Mouse (Mus musculus) G1E (cell line): ENCODE results near the gene Rpl27. TPM values are rescaled to one million over a fixed set of nuclear protein-coding genes. Genes with fewer than 3 reads are reported as not detected.
"Not testable (repeated sequence)": the region's sequence is repeated elsewhere in the genome, so short reads cannot be mapped to it uniquely, and the experiment has no call there.

Experiments used
- ATAC-seq: 2 replicates; pipeline ENCODE4 v1.8.0; 2016; ENCODE audit warnings: mild to moderate bottlenecking; ENCODE audit not compliant: insufficient number of reproducible peaks, poor library complexity, low FRiP score, severe bottlenecking; ENCODE audit errors: extremely low read depth
- DNase-seq: peaks from one replicate; pipeline ENCODE4 v3.0.0; 2012; ENCODE audit warnings: low spot score
- H3K27me3 ChIP-seq: 2 replicates; pipeline ENCODE4 v1.6.1; 2012; ENCODE audit warnings: mild to moderate bottlenecking, low read length, inconsistent platforms; ENCODE audit not compliant: insufficient read depth
- H3K36me3 ChIP-seq: replicated peaks from 2 replicates; pipeline ENCODE3; 2012; ENCODE audit warnings: mild to moderate bottlenecking, inconsistent platforms
- H3K4me1 ChIP-seq: 2 replicates; pipeline ENCODE4 v1.6.1; 2012; ENCODE audit warnings: low read depth, low read length, inconsistent platforms, mixed read lengths; ENCODE audit not compliant: insufficient read depth
- H3K4me3 ChIP-seq: 2 replicates; pipeline ENCODE4 v1.5.1; 2012; ENCODE audit warnings: low read depth, mild to moderate bottlenecking, inconsistent platforms, low read length, moderate library complexity, mixed read lengths
- H3K9me3 ChIP-seq: replicated peaks from 2 replicates; pipeline ENCODE4 v1.6.1; 2012; ENCODE audit warnings: inconsistent platforms
- CTCF ChIP-seq: IDR thresholded peaks from 2 replicates; pipeline ENCODE4 v1.5.1; 2012; ENCODE audit warnings: low read depth, low read length, inconsistent platforms, mixed read lengths
- GATA1 ChIP-seq: IDR thresholded peaks from 2 replicates; pipeline ENCODE4 v1.6.1; 2012; ENCODE audit warnings: borderline replicate concordance, low read length, inconsistent platforms, mixed read lengths
- GATA2 ChIP-seq: IDR thresholded peaks from 2 replicates; pipeline ENCODE4 v1.6.1; 2012; ENCODE audit warnings: low read depth, low read length, inconsistent platforms, borderline replicate concordance
- POLR2AphosphoS5 ChIP-seq: IDR thresholded peaks from 2 replicates; pipeline ENCODE4 v1.6.1; 2012; ENCODE audit warnings: low read depth, low read length, inconsistent platforms; ENCODE audit not compliant: insufficient replicate concordance
- TAL1 ChIP-seq: conservative IDR thresholded peaks from 2 replicates; pipeline ENCODE4 v1.6.1; 2012; ENCODE audit warnings: low read depth, low read length, inconsistent platforms, mixed read lengths
- polyA plus RNA-seq: library from polyadenylated mRNA; stranded (reverse); fragments of >175 nt; gene quantifications from 2 replicates; pipeline ENCODE4 v1.2.3, GENCODE M21; 2012
- total RNA-seq, 2 experiments: library from RNA; stranded (forward) in 1 of 2; stranded (reverse) in 1 of 2; fragments of 200-1000 nt in 1 of 2; fragments of >200 nt in 1 of 2; fragmentation: Nextera tagmentation in 1 of 2; gene quantifications; 2 replicates each; pipeline ENCODE4 v1.2.3; 2014 to 2017

Rpl27 gene
- total and polyA plus RNA-seq, 3 experiments, result 787 to 2,225 (median 1,039) TPM

GRCm38 (mm10) chr11:101472336-101472735 is 30.2 kb downstream of the Rpl27 start:
- DNase-seq (no peak), ATAC-seq (no peak)
- peaks cover 3% of the 10 kb centered on the region; the same call in 1 of the 2 replicates for H3K27me3 ChIP-seq
- peaks cover 54% of the 10 kb centered on the region for H3K4me1 ChIP-seq
- H3K4me3 ChIP-seq, result no peak overlapping the region
- no peaks in the 10 kb centered on the region for H3K9me3 ChIP-seq
- TF ChIP-seq TAL1 (no peak), GATA2 (no peak), POLR2AphosphoS5 (no peak), GATA1 (no peak), CTCF (no peak)
- peaks cover 29% of the 10 kb centered on the region for H3K36me3 ChIP-seq

- not testable (repeated sequence) for DNase-seq, H3K4me3 ChIP-seq, ATAC-seq, H3K9me3 ChIP-seq, H3K27me3 ChIP-seq
- peaks cover 29% of the 10 kb centered on the region for H3K36me3 ChIP-seq
- peaks cover 55% of the 10 kb centered on the region for H3K4me1 ChIP-seq
Observed at GRCm38 (mm10) chr11:101473686-101474085, 31.6 kb downstream of the Rpl27 start.

GRCm38 (mm10) chr11:101474298-101474697 is 32.2 kb downstream of the Rpl27 start:
- Histone ChIP-seq H3K36me3 (peaks cover 29% of the 10 kb centered on the region), H3K4me1 (peaks cover 57% of the 10 kb centered on the region), H3K4me3 (no peak overlapping the region), H3K9me3 (no peaks in the 10 kb centered on the region), H3K27me3 (peaks cover 7% of the 10 kb centered on the region; the same call in 1 of the 2 replicates)
- no peak for DNase-seq
- no peak for ATAC-seq
- TF ChIP-seq TAL1 (no peak), GATA1 (no peak), GATA2 (no peak), POLR2AphosphoS5 (no peak), CTCF (no peak)

GRCm38 (mm10) chr11:101476361-101476760 is 34.3 kb downstream of the Rpl27 start:
- H3K4me3 ChIP-seq, H3K9me3 ChIP-seq, DNase-seq, ATAC-seq, H3K27me3 ChIP-seq: not testable (repeated sequence)
- Histone ChIP-seq H3K36me3 (peaks cover 12% of the 10 kb centered on the region), H3K4me1 (peaks cover 62% of the 10 kb centered on the region)

DNA sequence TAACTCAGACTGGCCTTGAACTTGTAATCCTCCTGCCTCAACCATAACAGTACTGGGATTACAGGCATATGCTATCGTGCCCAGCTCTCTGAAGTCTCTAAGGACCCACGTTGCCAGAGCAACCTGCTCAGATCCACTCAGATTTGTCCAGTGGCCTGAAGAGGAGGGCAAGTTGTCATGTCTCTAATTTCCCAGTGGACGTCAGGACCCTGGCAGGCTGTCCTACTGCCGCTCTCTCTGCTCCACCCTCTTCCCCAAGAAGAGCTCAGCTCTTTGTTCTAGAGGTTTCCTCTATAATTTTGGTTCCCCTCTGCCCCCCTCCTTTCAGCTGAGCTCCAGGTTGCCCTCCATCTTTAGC is 35.1 kb downstream of the Rpl27 start:
- no peak for TF ChIP-seq GATA1
- TF ChIP-seq GATA2, result no peak
- no peak for TF ChIP-seq POLR2AphosphoS5
- no peak for TF ChIP-seq CTCF
- TF ChIP-seq TAL1, result no peak
- Histone ChIP-seq H3K9me3 (no peaks in the 10 kb centered on the region), H3K4me1 (peaks cover 60% of the 10 kb centered on the region), H3K36me3 (peaks cover 4% of the 10 kb centered on the region), H3K4me3 (no peak overlapping the region), H3K27me3 (peaks cover 3% of the 10 kb centered on the region; the same call in 1 of the 2 replicates)
- DNase-seq (no peak), ATAC-seq (no peak)

- Histone ChIP-seq H3K36me3 (no peaks in the 10 kb centered on the region), H3K27me3 (peaks cover 3% of the 10 kb centered on the region; the same call in 1 of the 2 replicates), H3K4me3 (no peak overlapping the region), H3K4me1 (peaks cover 55% of the 10 kb centered on the region), H3K9me3 (no peaks in the 10 kb centered on the region)
- DNase-seq (no peak), ATAC-seq (no peak)
- TF ChIP-seq GATA2 (no peak), CTCF (no peak), GATA1 (no peak), POLR2AphosphoS5 (no peak), TAL1 (no peak)
Observed at GRCm38 (mm10) chr11:101477552-101478211, 35.6 kb downstream of the Rpl27 start.

DNA sequence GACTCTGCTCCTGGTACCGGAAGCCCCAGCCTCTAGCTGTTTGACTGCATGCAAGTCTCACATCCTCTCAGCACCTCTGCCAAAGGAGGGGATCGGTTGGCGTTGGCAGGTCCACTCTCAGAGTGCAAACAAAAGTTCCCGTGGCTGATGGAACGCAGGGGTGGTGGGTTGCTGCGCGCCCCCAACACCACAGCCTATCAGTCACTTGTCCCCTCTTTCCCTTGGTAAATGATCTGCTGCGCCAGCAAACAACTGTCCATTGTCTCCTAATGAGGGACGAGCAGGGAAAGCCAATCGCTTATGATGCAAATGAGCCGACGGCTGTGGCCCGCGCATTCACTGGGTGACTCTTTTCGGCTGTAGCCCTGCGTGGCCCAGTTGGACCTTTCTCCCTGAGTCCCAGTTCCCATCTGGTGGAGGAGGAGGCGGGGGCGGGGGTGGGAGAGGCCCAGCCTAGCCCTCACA is 37.1 kb downstream of the Rpl27 start:
- no peaks in the 10 kb centered on the region for H3K9me3 ChIP-seq
- no peaks in the 10 kb centered on the region for H3K36me3 ChIP-seq
- peaks cover 3% of the 10 kb centered on the region; the same call in 1 of the 2 replicates for H3K27me3 ChIP-seq
- peaks cover 61% of the 10 kb centered on the region for H3K4me1 ChIP-seq
- ATAC-seq (no peak), DNase-seq (no peak)
- TF ChIP-seq POLR2AphosphoS5 (no peak), TAL1 (no peak), GATA1 (no peak), GATA2 (no peak), CTCF (no peak)
- no peak overlapping the region for H3K4me3 ChIP-seq
